Mouse (Mus musculus): ENCODE data around the gene Ermp1. TPM values are rescaled to one million over a fixed set of nuclear protein-coding genes. Genes with fewer than 3 reads are reported as not detected.
A peak's percentile ranks its signal among the peaks of the same experiment; 100 is the strongest.

Ermp1 gene
- polyA plus RNA-seq, 1 experiment from 2014 or later, result 10.7 TPM

DNA sequence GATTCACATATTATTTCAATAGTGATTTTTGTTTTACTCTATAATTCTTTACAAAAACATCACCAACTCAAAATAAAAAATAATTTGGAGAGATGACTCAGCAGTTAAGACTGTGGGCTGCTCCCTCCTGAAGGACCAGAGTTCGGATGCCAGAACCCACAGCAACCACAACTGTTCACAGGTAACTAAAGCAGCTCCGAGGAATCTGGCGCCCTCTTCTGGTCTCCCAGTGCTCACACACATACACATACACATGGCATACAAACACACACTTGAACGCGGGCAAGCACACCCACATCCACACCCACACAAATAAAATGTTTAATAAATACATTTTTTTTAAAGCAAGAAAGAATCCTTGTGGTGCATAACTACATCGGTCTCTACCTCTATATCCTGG lies 3.5 kb downstream of the Ermp1 start:
- WGBS, result 89% methylated on average over 6 of the region's 6 CpGs
- no peak for ATAC-seq (ENCODE audit: insufficient number of reproducible peaks, low FRiP score)

GRCm38 (mm10) chr19:29643194-29643922 lies 4.9 kb downstream of the Ermp1 start:
- WGBS, result 85% methylated on average over 11 of the region's 11 CpGs
- Histone ChIP-seq H3K4me2 (no peak overlapping the region), H3K9ac (no peak overlapping the region), H3K4me3 (no peak overlapping the region), H3K9me3 (replicated peaks) (peaks cover 3% of the 10 kb centered on the region; the same call in 1 of the 2 replicates), H3K27me3 (replicated peaks) (peaks cover 17% of the 10 kb centered on the region), H3K36me3 (peaks cover 6% of the 10 kb centered on the region), H3K4me1 (replicated peaks) (peaks cover 14% of the 10 kb centered on the region), H3K27ac (ENCODE audit: poor library complexity, severe bottlenecking) (no peak overlapping the region)
- no peak for ATAC-seq (ENCODE audit: insufficient number of reproducible peaks, low FRiP score)

More for the DNA sequence above, 3.5 kb downstream of the Ermp1 start:
- Histone ChIP-seq H3K4me1 (replicated peaks) (peaks cover 16% of the 10 kb centered on the region), H3K27me3 (replicated peaks) (peaks cover 24% of the 10 kb centered on the region), H3K4me3 (no peak overlapping the region), H3K36me3 (peaks cover 6% of the 10 kb centered on the region), H3K4me2 (no peak overlapping the region), H3K27ac (ENCODE audit: poor library complexity, severe bottlenecking) (no peak overlapping the region), H3K9ac (no peak overlapping the region), H3K9me3 (replicated peaks) (peaks cover 3% of the 10 kb centered on the region; the same call in 1 of the 2 replicates)

DNA sequence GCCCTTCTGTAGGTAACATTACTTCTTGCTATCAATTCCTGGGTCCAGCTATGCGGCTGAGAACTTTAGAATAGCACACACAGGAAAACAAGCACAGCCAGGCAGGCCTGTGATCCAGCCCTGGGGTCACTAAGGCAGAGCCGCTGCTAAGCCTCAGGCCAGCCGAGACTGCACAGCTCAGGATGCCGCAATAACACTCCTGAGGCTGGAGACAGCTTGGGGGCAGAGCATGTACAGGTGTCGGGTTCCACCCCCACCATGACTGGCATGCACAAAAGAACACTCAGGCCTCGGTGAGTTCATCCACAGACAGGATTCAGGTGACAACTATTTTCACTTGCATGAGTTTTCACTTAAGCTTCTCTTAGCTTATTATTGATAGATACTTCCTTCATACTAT lies 6.0 kb downstream of the Ermp1 start:
- H3K27ac ChIP-seq (ENCODE audit: poor library complexity, severe bottlenecking), result no peak overlapping the region
- H3K9me3 ChIP-seq (replicated peaks), result peaks cover 3% of the 10 kb centered on the region; the same call in 1 of the 2 replicates
- peaks cover 17% of the 10 kb centered on the region; the same call in 1 of the 2 replicates for H3K4me1 ChIP-seq (replicated peaks)
- ATAC-seq (ENCODE audit: insufficient number of reproducible peaks, low FRiP score), result no peak
- H3K4me3 ChIP-seq, result no peak overlapping the region
- peaks cover 17% of the 10 kb centered on the region for H3K27me3 ChIP-seq (replicated peaks)
- WGBS, result 50% methylated on average over 6 of the region's 6 CpGs
- H3K9ac ChIP-seq, result no peak overlapping the region
- peaks cover 6% of the 10 kb centered on the region for H3K36me3 ChIP-seq
- no peak overlapping the region for H3K4me2 ChIP-seq

GRCm38 (mm10) chr19:29641510-29641909 lies 6.7 kb downstream of the Ermp1 start:
- Histone ChIP-seq H3K27me3 (replicated peaks) (peaks cover 21% of the 10 kb centered on the region), H3K36me3 (peaks cover 8% of the 10 kb centered on the region), H3K27ac (ENCODE audit: poor library complexity, severe bottlenecking) (no peak overlapping the region), H3K9me3 (replicated peaks) (peaks cover 3% of the 10 kb centered on the region; the same call in 1 of the 2 replicates), H3K4me3 (no peak overlapping the region), H3K4me1 (replicated peaks) (peaks cover 17% of the 10 kb centered on the region; the same call in 1 of the 2 replicates), H3K9ac (no peak overlapping the region), H3K4me2 (peak overlapping the region; percentile 35)
- WGBS, result 68% methylated on average over 5 of the region's 5 CpGs
- no peak for ATAC-seq (ENCODE audit: insufficient number of reproducible peaks, low FRiP score)

DNA sequence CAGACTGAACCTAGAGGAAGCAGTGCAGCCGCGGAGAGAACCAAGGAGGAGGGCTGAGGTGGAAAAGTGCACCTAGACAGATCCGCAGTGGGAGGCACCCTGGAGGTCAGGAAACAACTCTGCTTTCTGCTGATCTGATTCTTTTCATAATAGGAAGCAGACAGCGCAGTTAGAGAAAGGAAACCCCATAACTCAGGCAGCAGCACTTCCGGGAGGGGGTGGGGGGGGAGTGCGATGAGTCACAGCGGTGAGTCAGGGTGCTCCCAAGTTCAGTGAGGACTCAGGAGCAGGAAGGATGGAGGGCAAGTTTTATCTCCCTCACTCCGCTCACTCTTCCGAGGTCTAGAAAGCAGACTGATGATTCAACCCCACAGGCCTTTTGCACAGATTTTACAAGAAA lies 7.2 kb downstream of the Ermp1 start:
- peak overlapping the region; percentile 35 for H3K4me2 ChIP-seq
- ATAC-seq (ENCODE audit: insufficient number of reproducible peaks, low FRiP score), result peak; percentile 29
- H3K27me3 ChIP-seq (replicated peaks), result peaks cover 24% of the 10 kb centered on the region
- WGBS, result 36% methylated on average over 9 of the region's 9 CpGs
- H3K27ac ChIP-seq (ENCODE audit: poor library complexity, severe bottlenecking), result no peak overlapping the region
- H3K4me1 ChIP-seq (replicated peaks), result peaks cover 17% of the 10 kb centered on the region; the same call in 1 of the 2 replicates
- H3K9ac ChIP-seq, result no peak overlapping the region
- peaks cover 8% of the 10 kb centered on the region for H3K36me3 ChIP-seq
- peaks cover 3% of the 10 kb centered on the region; the same call in 1 of the 2 replicates for H3K9me3 ChIP-seq (replicated peaks)
- no peak overlapping the region for H3K4me3 ChIP-seq

- Histone ChIP-seq H3K9me3 (replicated peaks) (no peaks in the 10 kb centered on the region), H3K27me3 (replicated peaks) (peaks cover 56% of the 10 kb centered on the region), H3K36me3 (peaks cover 19% of the 10 kb centered on the region), H3K4me2 (no peak overlapping the region), H3K27ac (ENCODE audit: poor library complexity, severe bottlenecking) (no peak overlapping the region), H3K4me3 (no peak overlapping the region), H3K4me1 (replicated peaks) (peaks cover 12% of the 10 kb centered on the region), H3K9ac (no peak overlapping the region)
- ATAC-seq (ENCODE audit: insufficient number of reproducible peaks, low FRiP score), result no peak
- WGBS, result 85% methylated on average over 2 of the region's 2 CpGs
These were observed 36.1 kb downstream of the Ermp1 start for GRCm38 (mm10) chr19:29612102-29612501.

GRCm38 (mm10) chr19:29610907-29611306 lies 37.3 kb downstream of the Ermp1 start:
- Histone ChIP-seq H3K9ac (no peak overlapping the region), H3K27ac (ENCODE audit: poor library complexity, severe bottlenecking) (no peak overlapping the region), H3K27me3 (replicated peaks) (peaks cover 52% of the 10 kb centered on the region), H3K4me2 (0 out of 2 replicates have a peak overlapping the region, but pooled peaks have one; percentile 7), H3K4me3 (no peak overlapping the region), H3K9me3 (replicated peaks) (no peaks in the 10 kb centered on the region), H3K4me1 (replicated peaks) (peaks cover 12% of the 10 kb centered on the region), H3K36me3 (peaks cover 21% of the 10 kb centered on the region)
- 21% methylated on average over 10 of the region's 10 CpGs for WGBS
- ATAC-seq (ENCODE audit: insufficient number of reproducible peaks, low FRiP score), result peak; percentile 61

DNA sequence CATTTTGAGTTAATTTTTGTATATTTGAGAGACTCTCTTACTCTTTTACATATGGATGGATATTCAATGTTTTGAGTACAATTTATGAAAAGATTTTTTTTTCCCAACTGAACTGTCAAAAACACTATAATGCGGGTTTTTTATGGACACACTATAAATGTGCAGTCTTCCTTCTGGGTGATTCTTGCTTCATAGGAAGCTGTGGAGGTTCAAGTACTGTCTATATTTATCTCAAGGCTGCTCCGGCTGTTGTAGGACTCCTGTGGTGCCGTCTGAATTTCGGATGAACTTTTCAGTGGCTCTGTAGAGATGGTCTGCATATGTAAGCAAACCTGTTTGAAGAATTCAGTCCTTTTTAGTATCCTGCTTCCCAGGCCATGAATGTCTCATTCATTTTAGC lies 40.0 kb downstream of the Ermp1 start:
- Histone ChIP-seq H3K4me3 (no peak overlapping the region), H3K4me1 (replicated peaks) (peaks cover 12% of the 10 kb centered on the region), H3K27me3 (replicated peaks) (peaks cover 44% of the 10 kb centered on the region), H3K4me2 (no peak overlapping the region), H3K9me3 (replicated peaks) (no peaks in the 10 kb centered on the region), H3K36me3 (peaks cover 32% of the 10 kb centered on the region), H3K9ac (no peak overlapping the region), H3K27ac (ENCODE audit: poor library complexity, severe bottlenecking) (no peak overlapping the region)
- ATAC-seq (ENCODE audit: insufficient number of reproducible peaks, low FRiP score), result no peak
- 65% methylated on average over 4 of the region's 4 CpGs for WGBS

DNA sequence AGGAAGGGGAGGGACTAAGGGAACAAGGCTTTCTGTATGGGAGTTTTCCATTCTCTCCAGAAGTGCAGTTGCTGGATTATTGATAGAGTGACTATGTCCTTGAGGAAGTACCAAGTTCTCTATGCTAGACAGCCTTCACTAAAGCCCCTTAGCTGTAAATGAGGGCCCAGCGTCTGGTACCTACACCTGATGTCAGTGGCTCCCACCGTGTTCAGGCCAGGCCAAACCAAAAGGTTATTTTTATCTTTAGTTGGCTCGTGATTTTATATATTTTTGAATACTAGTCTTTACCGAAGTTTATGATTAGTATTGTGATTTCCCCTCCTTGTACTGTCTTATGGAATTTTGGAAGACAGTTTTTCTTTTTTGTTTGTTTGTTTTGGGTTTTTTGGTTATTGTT lies 40.7 kb downstream of the Ermp1 start:
- no peak for ATAC-seq (ENCODE audit: insufficient number of reproducible peaks, low FRiP score)
- peaks cover 42% of the 10 kb centered on the region for H3K27me3 ChIP-seq (replicated peaks)
- no peaks in the 10 kb centered on the region for H3K9me3 ChIP-seq (replicated peaks)
- no peak overlapping the region for H3K4me3 ChIP-seq
- H3K36me3 ChIP-seq, result peaks cover 31% of the 10 kb centered on the region
- H3K27ac ChIP-seq (ENCODE audit: poor library complexity, severe bottlenecking), result no peak overlapping the region
- H3K4me1 ChIP-seq (replicated peaks), result peaks cover 12% of the 10 kb centered on the region
- no peak overlapping the region for H3K4me2 ChIP-seq
- WGBS, result 82% methylated on average over 4 of the region's 4 CpGs
- no peak overlapping the region for H3K9ac ChIP-seq

DNA sequence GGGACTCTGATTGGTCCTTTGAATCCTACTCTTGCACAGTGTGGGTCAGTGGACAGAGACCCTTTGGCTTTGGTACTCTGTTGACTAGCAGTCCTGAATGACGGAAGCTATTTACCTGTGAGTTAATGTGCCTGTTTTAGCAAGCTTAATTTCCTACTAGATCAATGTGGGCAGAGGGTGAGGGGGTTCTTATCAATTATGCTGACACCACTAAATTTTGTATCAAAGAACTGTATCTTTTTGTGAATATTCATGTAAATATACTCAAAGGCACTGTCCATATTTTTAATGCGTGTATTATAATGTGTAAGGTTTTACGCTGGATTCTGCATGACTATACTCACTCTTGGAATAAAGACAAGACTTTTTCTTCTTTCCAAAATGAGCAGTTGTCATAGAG lies 43.6 kb downstream of the Ermp1 start:
- no peak for ATAC-seq (ENCODE audit: insufficient number of reproducible peaks, low FRiP score)
- H3K9ac ChIP-seq, result no peak overlapping the region
- H3K36me3 ChIP-seq, result peaks cover 40% of the 10 kb centered on the region
- no peak overlapping the region for H3K27ac ChIP-seq (ENCODE audit: poor library complexity, severe bottlenecking)
- no peak overlapping the region for H3K4me2 ChIP-seq
- H3K4me3 ChIP-seq, result no peak overlapping the region
- no peaks in the 10 kb centered on the region for H3K4me1 ChIP-seq (replicated peaks)
- WGBS, result 93% methylated on average over 3 of the region's 3 CpGs
- no peaks in the 10 kb centered on the region for H3K9me3 ChIP-seq (replicated peaks)
- H3K27me3 ChIP-seq (replicated peaks), result peaks cover 38% of the 10 kb centered on the region

GRCm38 (mm10) chr19:29603548-29604353 lies 44.5 kb downstream of the Ermp1 start:
- 77% methylated on average over 14 of the region's 14 CpGs for WGBS
- H3K27me3 ChIP-seq (replicated peaks), result peaks cover 40% of the 10 kb centered on the region
- peaks cover 48% of the 10 kb centered on the region for H3K36me3 ChIP-seq

More at GRCm38 (mm10) chr19:29603548-29604353, 44.5 kb downstream of the Ermp1 start:
- Histone ChIP-seq H3K9ac (no peak overlapping the region), H3K4me1 (replicated peaks) (no peaks in the 10 kb centered on the region), H3K4me2 (no peak overlapping the region), H3K4me3 (no peak overlapping the region), H3K9me3 (replicated peaks) (no peaks in the 10 kb centered on the region), H3K27ac (ENCODE audit: poor library complexity, severe bottlenecking) (no peak overlapping the region)
- ATAC-seq (ENCODE audit: insufficient number of reproducible peaks, low FRiP score), result no peak
